Mouse (Mus musculus): Measurements from ENCODE around the gene Cav1. TPM values are rescaled to one million over a fixed set of nuclear protein-coding genes. Genes with fewer than 3 reads are reported as not detected.
A peak's percentile ranks its signal among the peaks of the same experiment; 100 is the strongest.

Cav1 gene
- polyA plus RNA-seq, 1 experiment from 2014 or later: 8.1 TPM

- Histone ChIP-seq H3K9me3 (replicated peaks; ENCODE audit: control insufficient read depth, low read length) (no peaks in the 10 kb centered on the region), H3K36me3 (ENCODE audit: control insufficient read depth, insufficient read depth) (no peaks in the 10 kb centered on the region), H3K27ac (ENCODE audit: low read length) (no peak overlapping the region), H3K4me2 (ENCODE audit: low read depth, low read length) (0 out of 2 replicates have a peak overlapping the region, but pooled peaks have one; percentile 5), H3K4me1 (ENCODE audit: control insufficient read depth, low read depth, low read length) (no peaks in the 10 kb centered on the region), H3K4me3 (ENCODE audit: low read depth, low read length) (no peak overlapping the region), H3K9ac (ENCODE audit: low read depth, low read length) (no peak overlapping the region), H3K27me3 (ENCODE audit: control insufficient read depth, insufficient read depth, low read depth, low read length) (no peaks in the 10 kb centered on the region)
- peak; percentile 71 for ATAC-seq (ENCODE audit: low read depth)
- 10% methylated on average over 2 of the region's 2 CpGs for WGBS (ENCODE audit: insufficient replicate concordance)
Observed at GRCm38 (mm10) chr6:17340406-17340805, 34.3 kb downstream of the Cav1 start.

- Histone ChIP-seq H3K9me3 (replicated peaks; ENCODE audit: control insufficient read depth, low read length) (no peaks in the 10 kb centered on the region), H3K4me3 (ENCODE audit: low read depth, low read length) (no peak overlapping the region), H3K36me3 (ENCODE audit: control insufficient read depth, insufficient read depth) (no peaks in the 10 kb centered on the region), H3K9ac (ENCODE audit: low read depth, low read length) (no peak overlapping the region), H3K27me3 (ENCODE audit: control insufficient read depth, insufficient read depth, low read depth, low read length) (no peaks in the 10 kb centered on the region), H3K27ac (ENCODE audit: low read length) (no peak overlapping the region), H3K4me1 (ENCODE audit: control insufficient read depth, low read depth, low read length) (no peaks in the 10 kb centered on the region), H3K4me2 (ENCODE audit: low read depth, low read length) (no peak overlapping the region)
- ATAC-seq (ENCODE audit: low read depth): no peak
- WGBS (ENCODE audit: insufficient replicate concordance): 49% methylated on average over 3 of the region's 3 CpGs
Observed at GRCm38 (mm10) chr6:17348011-17348410, 41.9 kb downstream of the Cav1 start.

GRCm38 (mm10) chr6:17350803-17351202, 44.7 kb downstream of the Cav1 start:
- Histone ChIP-seq H3K4me2 (ENCODE audit: low read depth, low read length) (no peak overlapping the region), H3K27ac (ENCODE audit: low read length) (no peak overlapping the region), H3K27me3 (ENCODE audit: control insufficient read depth, insufficient read depth, low read depth, low read length) (no peaks in the 10 kb centered on the region), H3K4me1 (ENCODE audit: control insufficient read depth, low read depth, low read length) (no peaks in the 10 kb centered on the region), H3K9me3 (replicated peaks; ENCODE audit: control insufficient read depth, low read length) (no peaks in the 10 kb centered on the region), H3K36me3 (ENCODE audit: control insufficient read depth, insufficient read depth) (no peaks in the 10 kb centered on the region), H3K9ac (ENCODE audit: low read depth, low read length) (no peak overlapping the region), H3K4me3 (ENCODE audit: low read depth, low read length) (no peak overlapping the region)
- 59% methylated on average over 5 of the region's 5 CpGs for WGBS (ENCODE audit: insufficient replicate concordance)
- no peak for ATAC-seq (ENCODE audit: low read depth)

- Histone ChIP-seq H3K27ac (ENCODE audit: low read length) (no peak overlapping the region), H3K9me3 (replicated peaks; ENCODE audit: control insufficient read depth, low read length) (no peaks in the 10 kb centered on the region), H3K4me2 (ENCODE audit: low read depth, low read length) (no peak overlapping the region), H3K36me3 (ENCODE audit: control insufficient read depth, insufficient read depth) (no peaks in the 10 kb centered on the region), H3K27me3 (ENCODE audit: control insufficient read depth, insufficient read depth, low read depth, low read length) (no peaks in the 10 kb centered on the region), H3K4me1 (ENCODE audit: control insufficient read depth, low read depth, low read length) (no peaks in the 10 kb centered on the region), H3K9ac (ENCODE audit: low read depth, low read length) (no peak overlapping the region), H3K4me3 (ENCODE audit: low read depth, low read length) (no peak overlapping the region)
- WGBS (ENCODE audit: insufficient replicate concordance): 8% methylated on average over 6 of the region's 6 CpGs
- no peak for ATAC-seq (ENCODE audit: low read depth)
Observed at GRCm38 (mm10) chr6:17358896-17359690, 53.0 kb downstream of the Cav1 start.

- Histone ChIP-seq H3K27me3 (ENCODE audit: control insufficient read depth, insufficient read depth, low read depth, low read length) (no peaks in the 10 kb centered on the region), H3K36me3 (ENCODE audit: control insufficient read depth, insufficient read depth) (no peaks in the 10 kb centered on the region), H3K27ac (ENCODE audit: low read length) (no peak overlapping the region), H3K9me3 (replicated peaks; ENCODE audit: control insufficient read depth, low read length) (no peaks in the 10 kb centered on the region), H3K4me1 (ENCODE audit: control insufficient read depth, low read depth, low read length) (no peaks in the 10 kb centered on the region), H3K4me3 (ENCODE audit: low read depth, low read length) (no peak overlapping the region), H3K4me2 (ENCODE audit: low read depth, low read length) (no peak overlapping the region), H3K9ac (ENCODE audit: low read depth, low read length) (no peak overlapping the region)
- 27% methylated on average over 3 of the region's 3 CpGs for WGBS (ENCODE audit: insufficient replicate concordance)
- no peak for ATAC-seq (ENCODE audit: low read depth)
Observed at GRCm38 (mm10) chr6:17362771-17363170, 56.6 kb downstream of the Cav1 start.

GRCm38 (mm10) chr6:17363446-17364179, 57.5 kb downstream of the Cav1 start:
- H3K27ac ChIP-seq (ENCODE audit: low read length): no peak overlapping the region
- ATAC-seq (ENCODE audit: low read depth): no peak
- no peak overlapping the region for H3K4me2 ChIP-seq (ENCODE audit: low read depth, low read length)
- H3K4me3 ChIP-seq (ENCODE audit: low read depth, low read length): no peak overlapping the region
- no peaks in the 10 kb centered on the region for H3K4me1 ChIP-seq (ENCODE audit: control insufficient read depth, low read depth, low read length)
- H3K9ac ChIP-seq (ENCODE audit: low read depth, low read length): no peak overlapping the region
- no peaks in the 10 kb centered on the region for H3K9me3 ChIP-seq (replicated peaks; ENCODE audit: control insufficient read depth, low read length)
- H3K27me3 ChIP-seq (ENCODE audit: control insufficient read depth, insufficient read depth, low read depth, low read length): no peaks in the 10 kb centered on the region
- 17% methylated on average over 17 of the region's 17 CpGs for WGBS (ENCODE audit: insufficient replicate concordance)
- H3K36me3 ChIP-seq (ENCODE audit: control insufficient read depth, insufficient read depth): no peaks in the 10 kb centered on the region

- Histone ChIP-seq H3K9ac (ENCODE audit: low read depth, low read length) (no peak overlapping the region), H3K27ac (ENCODE audit: low read length) (no peak overlapping the region), H3K4me3 (ENCODE audit: low read depth, low read length) (no peak overlapping the region), H3K27me3 (ENCODE audit: control insufficient read depth, insufficient read depth, low read depth, low read length) (no peaks in the 10 kb centered on the region), H3K4me1 (ENCODE audit: control insufficient read depth, low read depth, low read length) (no peaks in the 10 kb centered on the region), H3K4me2 (ENCODE audit: low read depth, low read length) (no peak overlapping the region), H3K36me3 (ENCODE audit: control insufficient read depth, insufficient read depth) (no peaks in the 10 kb centered on the region), H3K9me3 (replicated peaks; ENCODE audit: control insufficient read depth, low read length) (no peaks in the 10 kb centered on the region)
- ATAC-seq (ENCODE audit: low read depth): no peak
- WGBS (ENCODE audit: insufficient replicate concordance): 64% methylated on average over 5 of the region's 5 CpGs
Observed at GRCm38 (mm10) chr6:17374326-17374725, 68.2 kb downstream of the Cav1 start.

- Histone ChIP-seq H3K27ac (ENCODE audit: low read length) (no peak overlapping the region; the same call in 1 of the 2 replicates), H3K4me3 (ENCODE audit: low read depth, low read length) (no peak overlapping the region), H3K4me1 (ENCODE audit: control insufficient read depth, low read depth, low read length) (no peaks in the 10 kb centered on the region), H3K36me3 (ENCODE audit: control insufficient read depth, insufficient read depth) (no peaks in the 10 kb centered on the region), H3K9me3 (replicated peaks; ENCODE audit: control insufficient read depth, low read length) (no peaks in the 10 kb centered on the region), H3K27me3 (ENCODE audit: control insufficient read depth, insufficient read depth, low read depth, low read length) (no peaks in the 10 kb centered on the region), H3K4me2 (ENCODE audit: low read depth, low read length) (no peak overlapping the region), H3K9ac (ENCODE audit: low read depth, low read length) (no peak overlapping the region)
- ATAC-seq (ENCODE audit: low read depth): peak; percentile 96
- 39% methylated on average over 2 of the region's 2 CpGs for WGBS (ENCODE audit: insufficient replicate concordance)
Observed at GRCm38 (mm10) chr6:17377371-17377770, 71.2 kb downstream of the Cav1 start.

GRCm38 (mm10) chr6:17380102-17380501, 74.0 kb downstream of the Cav1 start:
- no peak overlapping the region for H3K4me3 ChIP-seq (ENCODE audit: low read depth, low read length)
- no peak overlapping the region for H3K9ac ChIP-seq (ENCODE audit: low read depth, low read length)
- H3K9me3 ChIP-seq (replicated peaks; ENCODE audit: control insufficient read depth, low read length): no peaks in the 10 kb centered on the region
- H3K4me2 ChIP-seq (ENCODE audit: low read depth, low read length): no peak overlapping the region
- no peaks in the 10 kb centered on the region for H3K27me3 ChIP-seq (ENCODE audit: control insufficient read depth, insufficient read depth, low read depth, low read length)
- no peak for ATAC-seq (ENCODE audit: low read depth)
- H3K36me3 ChIP-seq (ENCODE audit: control insufficient read depth, insufficient read depth): no peaks in the 10 kb centered on the region
- H3K27ac ChIP-seq (ENCODE audit: low read length): no peak overlapping the region
- H3K4me1 ChIP-seq (ENCODE audit: control insufficient read depth, low read depth, low read length): no peaks in the 10 kb centered on the region
- 70% methylated on average over 3 of the region's 3 CpGs for WGBS (ENCODE audit: insufficient replicate concordance)

Data from liver, embryonic 16.5 days (tissue).